Mouse (Mus musculus) urinary bladder, postnatal 4 days (tissue): ENCODE measurements around the gene Sv2a.

Source experiments
- DNase-seq, 2 experiments: peaks; one replicate each; pipeline ENCODE4 v3.0.0; 2021 to 2022; ENCODE audit warnings: low spot score in 2 of 2

The Sv2a gene

GRCm38 (mm10) chr3:96180727-96181477 lies at the start of gene Sv2a:
Gene Sv2a, plus strand, starts transcription at chr3:96181151.
- DNase-seq: peak in 1 of 2 experiments; percentile 47

DNA sequence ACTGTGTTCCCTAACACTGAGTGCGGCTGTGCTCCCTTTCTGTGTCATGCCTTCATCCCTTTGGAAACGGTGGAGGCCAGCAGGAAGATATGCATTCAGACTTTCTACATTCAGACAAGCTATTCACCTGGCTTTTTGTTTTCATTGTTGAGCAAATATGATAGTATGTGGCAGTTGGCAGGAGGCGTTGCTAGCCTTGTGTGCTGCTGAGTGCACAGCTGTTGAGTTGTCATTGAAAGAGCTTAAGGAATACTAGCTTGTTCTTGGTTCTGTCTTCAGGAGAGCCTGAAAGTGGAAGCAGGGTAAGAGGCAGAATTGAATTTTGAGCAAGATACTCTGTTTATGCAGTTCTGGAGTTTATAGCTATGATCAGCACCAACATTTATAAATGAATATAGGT lies 48.5 kb upstream of the Sv2a start:
- DNase-seq: no peak

- no peak for DNase-seq
Measured at GRCm38 (mm10) chr3:96133327-96133905, 47.5 kb upstream of the Sv2a start.

GRCm38 (mm10) chr3:96135011-96135410 lies 45.9 kb upstream of the Sv2a start:
- DNase-seq: no peak

DNA sequence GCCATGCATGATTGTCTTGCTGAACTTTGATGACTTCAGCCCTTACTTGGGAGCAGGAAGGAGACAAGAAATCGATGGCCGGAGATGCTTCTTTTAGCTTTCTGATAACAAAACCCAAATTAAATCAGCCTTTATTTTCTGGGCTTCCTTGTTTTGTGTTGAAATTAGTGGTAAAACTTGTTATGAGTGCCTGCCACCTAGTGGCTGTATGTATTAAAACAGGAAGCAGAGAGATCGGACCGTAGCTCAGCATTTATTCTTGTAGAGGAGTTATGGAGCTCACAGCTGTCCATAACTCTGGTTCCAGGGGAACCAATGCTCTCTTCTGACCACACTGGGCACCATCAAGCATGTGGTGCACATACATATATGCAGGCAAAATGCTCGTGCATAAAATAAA lies 33.0 kb upstream of the Sv2a start:
- no peak for DNase-seq

DNA sequence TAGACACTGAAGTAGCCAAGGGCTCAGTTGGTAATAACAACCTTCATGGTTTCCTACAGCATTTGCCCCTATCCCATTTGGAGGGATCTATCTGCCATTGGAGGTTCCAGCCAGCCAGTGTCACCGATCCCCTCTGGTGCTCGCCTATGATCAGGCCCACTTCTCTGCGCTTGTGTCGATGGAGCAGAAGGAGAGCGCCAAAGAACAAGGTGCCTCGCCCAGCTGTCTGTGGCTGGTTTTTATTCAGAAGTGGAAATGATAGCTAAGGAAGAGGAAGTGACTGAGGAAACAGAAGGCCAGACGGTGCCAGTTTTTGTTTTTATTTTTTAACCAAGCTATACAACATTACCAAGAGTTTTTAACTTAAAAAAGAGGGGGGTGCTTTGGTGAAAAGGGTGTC lies 29.1 kb upstream of the Sv2a start:
- no peak for DNase-seq

GRCm38 (mm10) chr3:96152611-96153010 lies 28.3 kb upstream of the Sv2a start:
- no peak for DNase-seq

DNA sequence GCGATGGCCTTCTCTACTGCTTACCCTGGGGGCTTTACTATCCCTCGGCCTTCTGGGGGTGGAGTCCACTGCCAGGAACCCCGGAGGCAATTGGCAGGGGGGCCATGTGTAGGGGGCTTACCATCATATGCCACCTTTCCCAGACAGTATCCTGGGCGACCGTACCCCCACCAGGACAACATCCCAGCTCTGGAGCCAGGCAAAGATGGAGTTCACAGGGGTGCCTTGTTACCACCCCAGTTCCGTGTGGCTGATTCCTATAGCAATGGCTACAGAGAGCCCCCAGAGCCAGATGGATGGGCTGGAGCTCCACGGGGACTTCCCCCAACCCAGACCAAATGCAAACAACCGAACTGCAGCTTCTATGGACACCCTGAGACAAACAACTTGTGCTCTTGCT lies 25.4 kb upstream of the Sv2a start:
- no peak for DNase-seq

- DNase-seq: no peak
Measured at GRCm38 (mm10) chr3:96159820-96160219, 21.1 kb upstream of the Sv2a start.

GRCm38 (mm10) chr3:96160222-96160802 lies 20.6 kb upstream of the Sv2a start:
- peak in 1 of 2 experiments; percentile 52 for DNase-seq

- peak in 1 of 2 experiments; percentile 44 for DNase-seq
Measured at GRCm38 (mm10) chr3:96160803-96161516, 20.0 kb upstream of the Sv2a start.

GRCm38 (mm10) chr3:96161869-96162840 lies 18.8 kb upstream of the Sv2a start, which contains the start of gene Mtmr11:
Gene Mtmr11, plus strand, starts transcription at chr3:96162004.
- DNase-seq: no peak

DNA sequence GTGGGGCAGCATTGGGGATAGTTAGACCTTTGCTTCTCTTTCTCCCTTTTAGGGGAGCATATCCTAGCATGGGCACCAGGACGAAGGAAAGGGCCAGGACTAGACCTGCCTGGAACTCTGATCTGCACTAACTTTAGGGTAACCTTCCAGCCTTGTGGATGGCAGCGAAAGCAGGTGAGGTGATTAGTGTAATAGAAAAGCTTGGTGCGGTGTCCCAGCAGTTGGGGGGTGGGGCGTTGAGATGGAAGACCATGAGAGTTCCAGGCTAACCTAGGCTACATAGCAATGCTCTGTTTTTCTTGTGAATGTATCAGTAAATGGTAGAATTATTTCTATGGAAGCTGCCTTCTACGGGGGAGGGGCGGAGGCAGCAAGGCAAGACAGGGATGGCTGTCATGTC lies 17.9 kb upstream of the Sv2a start:
- DNase-seq: no peak

DNA sequence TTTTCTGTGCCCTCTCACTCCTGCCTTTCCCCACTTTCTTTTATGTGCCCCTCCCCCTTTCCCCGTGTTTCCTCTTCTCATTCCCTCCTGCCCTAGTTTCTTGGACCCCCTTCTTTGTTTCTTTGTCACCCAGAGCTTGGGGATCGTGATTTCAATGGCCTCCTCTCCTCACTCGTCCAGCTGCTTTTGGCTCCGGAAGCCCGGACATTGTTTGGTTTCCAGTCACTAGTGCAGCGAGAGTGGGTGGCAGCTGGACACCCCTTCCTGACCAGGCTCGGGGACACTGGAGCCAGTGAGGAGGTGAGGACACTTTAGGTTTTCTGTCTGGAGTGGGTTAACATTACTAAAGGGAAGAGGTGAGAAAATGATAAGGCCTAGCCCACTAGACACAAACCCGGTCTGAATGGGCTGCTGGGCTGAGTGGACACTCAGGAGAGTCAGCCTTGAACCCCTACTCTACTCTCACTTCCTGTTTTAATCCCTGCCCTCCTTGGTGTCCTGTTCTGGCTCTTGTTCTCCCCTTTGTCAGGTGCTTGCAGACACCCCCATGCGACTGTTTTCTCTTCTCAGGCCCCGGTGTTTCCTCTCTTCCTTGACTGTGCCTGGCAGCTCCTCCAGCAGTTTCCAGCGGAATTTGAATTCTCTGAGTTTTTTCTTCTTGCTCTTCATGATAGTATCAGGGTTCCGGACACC lies 12.3 kb upstream of the Sv2a start:
- no peak for DNase-seq

GRCm38 (mm10) chr3:96170276-96170675 lies 10.7 kb upstream of the Sv2a start:
- DNase-seq: no peak

DNA sequence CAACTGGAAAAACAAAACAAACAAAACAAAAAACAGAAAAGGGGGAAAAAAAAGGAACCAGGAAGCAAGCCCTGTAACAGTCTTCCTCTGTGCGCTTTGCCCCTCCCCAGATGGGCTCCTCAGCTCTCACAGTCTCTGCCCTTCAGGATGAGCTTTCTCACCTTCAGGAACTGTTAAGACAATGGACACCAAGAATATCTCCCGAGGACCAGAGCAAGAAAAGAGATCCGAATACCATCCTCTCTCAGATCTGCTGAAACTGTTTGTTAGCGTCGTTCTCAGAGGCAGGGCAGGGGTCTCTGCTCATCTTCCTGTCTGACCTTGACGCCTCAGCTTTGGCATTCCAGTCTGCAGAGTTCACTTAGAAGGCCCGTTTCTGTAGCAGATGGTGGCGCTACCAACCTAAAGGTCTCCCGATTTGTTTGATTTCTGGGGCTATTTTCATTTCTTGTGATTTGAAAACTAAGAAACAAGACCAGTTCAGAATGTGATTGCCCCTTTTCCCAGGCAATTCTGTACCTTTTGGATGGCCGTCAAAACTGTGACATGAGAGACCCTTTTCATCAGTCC lies 9.9 kb upstream of the Sv2a start:
- DNase-seq: no peak

DNA sequence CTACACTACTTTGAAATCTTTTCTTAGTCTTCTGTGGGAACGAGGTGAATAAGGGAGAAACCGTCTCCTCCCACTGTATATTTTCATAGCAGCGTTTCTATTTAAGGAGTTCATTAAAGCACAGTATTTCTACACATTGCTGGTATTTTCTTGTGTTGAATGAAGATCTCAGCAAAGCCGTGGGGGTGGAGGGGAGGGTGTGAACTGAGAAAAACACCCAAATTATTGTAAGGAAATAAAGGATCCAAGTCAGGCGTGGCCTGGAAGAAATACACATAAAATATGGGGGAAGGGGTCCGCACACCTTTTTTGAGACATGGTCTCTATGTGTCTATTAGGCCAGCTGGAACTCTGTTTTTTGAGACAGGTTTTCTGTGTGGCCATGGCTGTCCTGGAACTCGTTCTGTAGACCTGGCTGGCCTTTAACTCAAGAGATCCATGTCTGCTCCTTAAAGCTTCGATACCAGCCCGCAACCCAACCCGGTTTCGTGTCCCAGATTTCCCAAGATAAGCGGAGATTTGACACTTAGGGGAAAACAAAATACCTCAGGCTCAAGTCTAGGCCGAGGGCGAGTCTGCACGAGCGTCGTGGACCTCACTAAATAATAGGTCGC lies 9.3 kb upstream of the Sv2a start:
- DNase-seq: no peak

GRCm38 (mm10) chr3:96172197-96173178 lies 8.5 kb upstream of the Sv2a start, which contains the start of gene Sf3b4:
Gene Sf3b4, plus strand, starts transcription at chr3:96172332.
- DNase-seq: peak; percentile 80 to 81

- no peak for DNase-seq
Measured at GRCm38 (mm10) chr3:96173185-96173584, 7.8 kb upstream of the Sv2a start.
